7 mouse cellular contexts compared by ENCODE assay signal in the genomic region with DNA sequence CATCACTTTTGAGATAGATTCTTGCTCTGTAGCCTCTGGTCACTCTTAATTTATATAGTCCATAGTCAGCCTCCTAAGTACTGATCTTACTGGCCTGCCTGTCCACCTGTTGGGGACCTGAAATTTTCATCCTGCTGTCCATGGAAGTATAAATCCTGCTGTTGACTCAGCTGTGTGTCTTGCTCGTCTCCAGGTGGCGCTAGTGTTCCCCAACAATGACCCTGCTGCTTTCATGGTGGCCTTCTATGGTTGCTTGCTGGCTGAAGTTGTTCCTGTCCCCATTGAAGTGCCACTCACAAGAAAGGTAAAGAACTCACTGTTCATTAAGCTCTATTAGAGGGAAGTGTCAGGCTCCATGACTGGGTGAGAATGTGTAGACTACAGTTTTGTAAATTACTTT.
DNase-seq lines count a peak whose midpoint lies in the region; ATAC-seq and TF ChIP-seq lines count a peak whose summit lies in the region.

No protein-coding gene starts in this region.

- no peaks in the 10 kb centered on the region for H3K79me2 ChIP-seq in CH12.LX (replicated peaks; ENCODE audit: control insufficient read depth, extremely low read depth, insufficient read depth, poor library complexity, severe bottlenecking)

- WGBS in kidney, adult 2 months, result 29% methylated on average over 2 of the region's 2 CpGs
- 8% methylated on average over 2 of the region's 2 CpGs for WGBS in kidney, embryonic 15.5 days

- H3K27me3 ChIP-seq in kidney, adult 2 months (replicated peaks; ENCODE audit: control insufficient read depth, insufficient read depth, low read length), result no peaks in the 10 kb centered on the region
- no peaks in the 10 kb centered on the region for H3K27me3 ChIP-seq in kidney, embryonic 15.5 days
- H3K27me3 ChIP-seq in CH12.LX (replicated peaks), result no peaks in the 10 kb centered on the region

- TF ChIP-seq RAD21 in CH12.LX (IDR thresholded peaks at IDR 0.05; ENCODE audit: low read depth, low read length), result peak; percentile 63

- no peak overlapping the region for H3K9ac ChIP-seq in kidney, embryonic 15.5 days
- H3K9ac ChIP-seq in CH12.LX (ENCODE audit: insufficient read depth, low read depth), result no peak overlapping the region

- H3K4me3 ChIP-seq in kidney, adult 2 months (ENCODE audit: insufficient read depth, low read depth, low read length), result no peak overlapping the region
- H3K4me3 ChIP-seq in kidney, embryonic 15.5 days (replicated peaks), result no peak overlapping the region
- H3K4me3 ChIP-seq in CH12.LX (replicated peaks in 1 of 3; ENCODE audit: low read depth in 2 of 3, low read length in 2 of 3, poor library complexity in 1 of 3), result no peak overlapping the region

- no peak overlapping the region for H3K4me2 ChIP-seq in kidney, embryonic 15.5 days
- no peak overlapping the region for H3K4me2 ChIP-seq in CH12.LX (ENCODE audit: insufficient read depth, low read depth, poor library complexity, severe bottlenecking)

- no peak overlapping the region for H3K27ac ChIP-seq in kidney, adult 2 months (ENCODE audit: insufficient read depth, low read depth, low read length)
- no peak overlapping the region for H3K27ac ChIP-seq in kidney, embryonic 15.5 days
- no peak overlapping the region for H3K27ac ChIP-seq in CH12.LX (ENCODE audit: insufficient read depth, low read depth)

- peak; percentile 74 for TF ChIP-seq CTCF in kidney, adult 2 months (conservative IDR thresholded peaks at IDR 0.05; ENCODE audit: insufficient read depth, insufficient read length, low read depth, low read length)
- peak; percentile 52 to 80 for TF ChIP-seq CTCF in CH12.LX (conservative IDR thresholded peaks at IDR 0.05 in 1 of 2, IDR thresholded peaks at IDR 0.05 in 1 of 2; ENCODE audit: low read depth in 2 of 2, low read length in 2 of 2)

- DNase-seq in kidney, adult 2 months, result peak; percentile 55
- DNase-seq in CH12.LX (ENCODE audit: extremely low read depth), result peak; percentile 64
- DNase-seq in adrenal gland, adult (ENCODE audit: inconsistent age in 2 of 2, low spot score in 1 of 2), result peak; percentile 34 to 82
- DNase-seq in mesoderm, embryonic 11.5 days (ENCODE audit: low read depth, low spot score), result peak; percentile 63

- ATAC-seq in kidney, embryonic 15.5 days (replicated peaks; ENCODE audit: low FRiP score), result no peak
- ATAC-seq in hematopoietic stem cell, adult 5-6 weeks (replicated peaks in 1 of 2; ENCODE audit: insufficient read depth in 1 of 2, low FRiP score in 2 of 2, low TSS enrichment in 1 of 2, low read depth in 1 of 2, poor library complexity in 2 of 2, severe bottlenecking in 2 of 2), result peak; percentile 27 to 62; a peak in 3 of 4 replicates
- no peak for ATAC-seq in monocyte, adult 5-6 weeks (replicated peaks; ENCODE audit: insufficient number of reproducible peaks, low FRiP score, low TSS enrichment, poor library complexity, severe bottlenecking)

- no peak for TF ChIP-seq POLR2A in kidney, adult 2 months (IDR thresholded peaks at IDR 0.05; ENCODE audit: low read depth, low read length)
- TF ChIP-seq POLR2A in CH12.LX (IDR thresholded peaks at IDR 0.05; ENCODE audit: low read depth, low read length), result no peak

- no peaks in the 10 kb centered on the region for H3K9me3 ChIP-seq in kidney, embryonic 15.5 days (replicated peaks)
- no peaks in the 10 kb centered on the region for H3K9me3 ChIP-seq in CH12.LX (replicated peaks; ENCODE audit: low read length)

- TF ChIP-seq EP300 in CH12.LX (IDR thresholded peaks at IDR 0.05; ENCODE audit: low read length), result no peak

- in situ Hi-C loops in CH12.LX (cut with MboI; ENCODE audit: low pct_ligation_motif_present, low pct_unique_long_range_greater_than_20kb, low sequenced_read_pairs), result no loop called here

- dilution Hi-C loops in CH12.LX (cut with MboI; ENCODE audit: extremely low pct_ligation_motif_present, extremely low pct_unique_long_range_greater_than_20kb, low sequenced_read_pairs), result no loop called here

- H3K36me3 ChIP-seq in kidney, adult 2 months (ENCODE audit: control insufficient read depth, insufficient read depth, low read length), result no peaks in the 10 kb centered on the region
- H3K36me3 ChIP-seq in kidney, embryonic 15.5 days, result peaks cover 5% of the 10 kb centered on the region; the same call in 1 of the 2 replicates
- H3K36me3 ChIP-seq in CH12.LX (replicated peaks in 1 of 2; ENCODE audit: control insufficient read depth in 1 of 2, insufficient read depth in 1 of 2, low read length in 1 of 2), result no peaks in the 10 kb centered on the region

- H3K4me1 ChIP-seq in kidney, adult 2 months (ENCODE audit: control insufficient read depth, insufficient read depth, low read length), result no peaks in the 10 kb centered on the region
- no peaks in the 10 kb centered on the region for H3K4me1 ChIP-seq in kidney, embryonic 15.5 days
- peaks cover 0 to 9% of the 10 kb centered on the region in 2 experiments; a peak in 2 of 4 replicates for H3K4me1 ChIP-seq in CH12.LX (ENCODE audit: control insufficient read depth in 1 of 2, insufficient read depth in 2 of 2)

TF ChIP-seq in CH12.LX, 34 proteins besides CTCF, POLR2A, EP300 and RAD21:
- TF ChIP-seq CHD1 (IDR thresholded peaks at IDR 0.05; ENCODE audit: low read depth, low read length) (no peak), NRF1 (IDR thresholded peaks at IDR 0.05; ENCODE audit: low read depth, low read length) (no peak), SMC3 (IDR thresholded peaks at IDR 0.05; ENCODE audit: low read depth, low read length) (peak; percentile 80)

Comparison
In these comparisons a context has a peak if more than half of its experiments do, and no peak if none do; other contexts are left out.
1. ATAC-seq: peak in hematopoietic stem cell, adult 5-6 weeks (2 of 2); none in kidney, embryonic 15.5 days (single experiment) and monocyte, adult 5-6 weeks (single experiment).
2. Peak in every context shown above with its lines, with median percentiles within 50 percentile points of each other: DNase-seq.